Mouse (Mus musculus) CH12.LX (cell line): Measurements from ENCODE around the gene Znrd1. TPM values are rescaled to one million over a fixed set of nuclear protein-coding genes. Genes with fewer than 3 reads are reported as not detected.
"Not testable (repeated sequence)": the region's sequence is repeated elsewhere in the genome, so short reads cannot be mapped to it uniquely, and the experiment has no call there.

Experiments
- DNase-seq: peaks from one replicate; pipeline ENCODE4 v3.0.0-alpha.2; 2013; ENCODE audit errors: extremely low read depth
- H3K27ac ChIP-seq: 2 replicates; pipeline ENCODE4 v1.5.1; 2012; ENCODE audit warnings: low read depth, mild to moderate bottlenecking, control low read depth, moderate library complexity; ENCODE audit not compliant: insufficient read depth
- H3K27me3 ChIP-seq: replicated peaks from 2 replicates; pipeline ENCODE3; 2012; ENCODE audit warnings: inconsistent platforms
- H3K36me3 ChIP-seq, 2 experiments: replicated peaks in 1 of 2; 2 replicates each; pipeline versions ENCODE3 to v1.6.1; 2012; ENCODE audit warnings: inconsistent platforms in 1 of 2, low read length in 1 of 2, mild to moderate bottlenecking in 1 of 2, mixed read lengths in 1 of 2, moderate library complexity in 1 of 2; ENCODE audit not compliant: control insufficient read depth in 1 of 2, insufficient read depth in 1 of 2
- H3K4me1 ChIP-seq, 2 experiments: 2 replicates each; pipeline ENCODE4 v1.6.1; 2012; ENCODE audit warnings: inconsistent platforms in 1 of 2, moderate library complexity in 1 of 2; ENCODE audit not compliant: insufficient read depth in 2 of 2, control insufficient read depth in 1 of 2
- H3K4me2 ChIP-seq: 2 replicates; pipeline ENCODE4 v1.6.1; 2012; ENCODE audit warnings: low read depth, mild to moderate bottlenecking, control low read depth; ENCODE audit not compliant: poor library complexity, insufficient read depth, severe bottlenecking
- H3K4me3 ChIP-seq, 3 experiments: fragments of 150-350 bp in 1 of 3; sonication (generic) in 1 of 3; replicated peaks in 1 of 3; 2 replicates each; pipeline versions ENCODE3 to v1.5.1; 2011 to 2012; ENCODE audit warnings: low read depth in 2 of 3, low read length in 2 of 3, mild to moderate bottlenecking in 2 of 3, moderate library complexity in 2 of 3, control low read depth in 1 of 3, improper control_type of control experiment in 1 of 3, inconsistent platforms in 1 of 3, mixed read lengths in 1 of 3; ENCODE audit not compliant: poor library complexity in 1 of 3
- H3K79me2 ChIP-seq: replicated peaks from 2 replicates; pipeline ENCODE4 v1.6.1; 2012; ENCODE audit warnings: mild to moderate bottlenecking, moderate library complexity; ENCODE audit not compliant: control insufficient read depth, poor library complexity, insufficient read depth, severe bottlenecking; ENCODE audit errors: extremely low read depth
- H3K9ac ChIP-seq: 2 replicates; pipeline ENCODE4 v1.6.1; 2012; ENCODE audit warnings: low read depth, mild to moderate bottlenecking, control low read depth, moderate library complexity; ENCODE audit not compliant: insufficient read depth
- H3K9me3 ChIP-seq: replicated peaks from 2 replicates; pipeline ENCODE3; 2012; ENCODE audit warnings: low read length, inconsistent platforms, mixed read lengths
- BHLHE40 ChIP-seq: IDR thresholded peaks from 2 replicates; pipeline ENCODE4 v1.6.1; 2011; ENCODE audit warnings: mild to moderate bottlenecking, low read depth, low read length, improper control_type of control experiment
- CHD1 ChIP-seq: IDR thresholded peaks from 2 replicates; pipeline ENCODE4 v1.6.1; 2012; ENCODE audit warnings: low read depth, low read length, improper control_type of control experiment, inconsistent platforms
- CTCF ChIP-seq, 2 experiments: IDR thresholded peaks in 1 of 2; conservative IDR thresholded peaks in 1 of 2; 2 replicates each; pipeline ENCODE4 v1.5.1; 2011 to 2012; ENCODE audit warnings: low read depth in 2 of 2, low read length in 2 of 2, improper control_type of control experiment in 1 of 2, inconsistent platforms in 1 of 2, mild to moderate bottlenecking in 1 of 2, moderate library complexity in 1 of 2
- ELF1 ChIP-seq: IDR thresholded peaks from 2 replicates; pipeline ENCODE4 v1.6.1; 2014; ENCODE audit warnings: low read depth, mild to moderate bottlenecking, inconsistent platforms, low read length, improper control_type of control experiment
- EP300 ChIP-seq: IDR thresholded peaks from 2 replicates; pipeline ENCODE4 v1.6.1; 2011; ENCODE audit warnings: low read length, improper control_type of control experiment
- GABPA ChIP-seq: IDR thresholded peaks from 2 replicates; pipeline ENCODE4 v1.6.1; 2012; ENCODE audit warnings: low read depth, low read length, improper control_type of control experiment, inconsistent platforms; ENCODE audit not compliant: insufficient replicate concordance
- IRF4 ChIP-seq: IDR thresholded peaks from 2 replicates; pipeline ENCODE4 v1.6.1; 2014; ENCODE audit warnings: low read depth, mild to moderate bottlenecking, inconsistent platforms, low read length, improper control_type of control experiment
- JUN ChIP-seq: IDR thresholded peaks from 2 replicates; pipeline ENCODE4 v1.6.1; 2011; ENCODE audit warnings: low read depth, mild to moderate bottlenecking, low read length, improper control_type of control experiment, moderate library complexity; ENCODE audit not compliant: insufficient read depth
- MEF2A ChIP-seq: IDR thresholded peaks from 2 replicates; pipeline ENCODE4 v1.6.1; 2014; ENCODE audit warnings: low read depth, mild to moderate bottlenecking, inconsistent platforms, low read length, improper control_type of control experiment, borderline replicate concordance
- MXI1 ChIP-seq: IDR thresholded peaks from 2 replicates; pipeline ENCODE4 v1.6.1; 2011; ENCODE audit warnings: mild to moderate bottlenecking, low read depth, low read length, improper control_type of control experiment
- POLR2A ChIP-seq: IDR thresholded peaks from 2 replicates; pipeline ENCODE4 v1.6.1; 2011; ENCODE audit warnings: low read depth, mild to moderate bottlenecking, improper control_type of control experiment, low read length
- SIN3A ChIP-seq: IDR thresholded peaks from 2 replicates; pipeline ENCODE4 v1.6.1; 2012; ENCODE audit warnings: low read length, improper control_type of control experiment, inconsistent platforms
- USF2 ChIP-seq: conservative IDR thresholded peaks from 2 replicates; pipeline ENCODE4 v1.6.1; 2011; ENCODE audit warnings: low read depth, low read length, improper control_type of control experiment
- ZMIZ1 ChIP-seq: IDR thresholded peaks from 2 replicates; pipeline ENCODE4 v1.6.1; 2012; ENCODE audit warnings: low read depth, mild to moderate bottlenecking, inconsistent platforms, low read length, improper control_type of control experiment
- ZNF384 ChIP-seq: IDR thresholded peaks from 2 replicates; pipeline ENCODE4 v1.6.1; 2012; ENCODE audit warnings: low read depth, low read length, improper control_type of control experiment, inconsistent platforms
- dilution Hi-C: fragments of 300-500 bp; cut with MboI; formaldehyde crosslinking; loops from 2 replicates; pipeline ENCODE4 v1.14.3; 2020; ENCODE audit warnings: low sequenced_read_pairs; ENCODE audit not compliant: extremely low pct_unique_long_range_greater_than_20kb, extremely low pct_ligation_motif_present
- in situ Hi-C: fragments of 300-500 bp; cut with MboI; formaldehyde crosslinking; loops from 3 replicates; pipeline ENCODE4 v1.14.3; 2019; ENCODE audit warnings: low sequenced_read_pairs, low pct_ligation_motif_present, low pct_unique_long_range_greater_than_20kb, mixed read lengths
- polyA plus RNA-seq: library from polyadenylated mRNA; unstranded; fragments of >175 nt; gene quantifications from 2 replicates; pipeline ENCODE4 v1.2.1, GENCODE M21; 2012; ENCODE audit warnings: low read depth; ENCODE audit not compliant: insufficient read length
- total RNA-seq, 2 experiments: library from RNA; depleted of rRNA; stranded (reverse); fragments of 300-350 nt in 1 of 2; fragments of >200 nt in 1 of 2; gene quantifications; 2 replicates each; pipeline ENCODE4 v1.2.3; 2012 to 2014

Gene Znrd1
- total and polyA plus RNA-seq, 3 experiments = 66.8 to 98.1 (median 66.9) TPM

- 0 out of 2 replicates have a peak, but pooled peaks have one; percentile 22 for TF ChIP-seq EP300
- TF ChIP-seq POLR2A = no peak
- no peak for TF ChIP-seq SIN3A
- TF ChIP-seq MXI1 = no peak
- no peak for TF ChIP-seq ZMIZ1
- peak; percentile 30; the same call in 1 of the 2 replicates for TF ChIP-seq MEF2A
- peak; percentile 80 for TF ChIP-seq BHLHE40
- TF ChIP-seq USF2 = no peak
- 0 out of 2 replicates have a peak, but pooled peaks have one; percentile 14 for TF ChIP-seq ELF1
- TF ChIP-seq CHD1 = no peak
- no peak for TF ChIP-seq GABPA
- no peak for TF ChIP-seq IRF4
- TF ChIP-seq JUN = no peak
- dilution Hi-C loops = no loop called here
- H3K36me3 ChIP-seq = peaks cover 0 to 4% of the 10 kb centered on the region in 2 experiments
- H3K4me3 ChIP-seq = peak overlapping the region in 1 of 3 experiments; percentile 8
- peaks cover 3 to 43% of the 10 kb centered on the region in 2 experiments; a peak in 2 of 4 replicates for H3K4me1 ChIP-seq
- H3K27me3 ChIP-seq = no peaks in the 10 kb centered on the region
- H3K27ac ChIP-seq = no peak overlapping the region
- H3K4me2 ChIP-seq = peak overlapping the region; percentile 32; the same call in 1 of the 2 replicates
- H3K9ac ChIP-seq = peak overlapping the region; percentile 23; the same call in 1 of the 2 replicates
- H3K9me3 ChIP-seq = no peaks in the 10 kb centered on the region
- no peak for DNase-seq
- in situ Hi-C loops = loop anchor here (10.0 kb wide), 1 partner anchor 78 kb away; no protein-coding TSS in a partner anchor
- no peaks in the 10 kb centered on the region for H3K79me2 ChIP-seq
Observed at GRCm38 (mm10) chr17:36992336-36993104, 34.2 kb upstream of the Znrd1 start.

- peak in 1 of 2 experiments; percentile 13; a peak in 1 of 4 replicates for TF ChIP-seq CTCF (conservative IDR thresholded peaks at IDR 0.05 in 1 of 2, IDR thresholded peaks at IDR 0.05 in 1 of 2; ENCODE audit: low read depth in 2 of 2, low read length in 2 of 2)
- 0 out of 2 replicates have a peak, but pooled peaks have one; percentile 3 for TF ChIP-seq ZNF384
- dilution Hi-C loops, H3K36me3 ChIP-seq, H3K79me2 ChIP-seq, H3K9ac ChIP-seq, H3K4me3 ChIP-seq, H3K9me3 ChIP-seq, H3K4me2 ChIP-seq, DNase-seq, H3K27me3 ChIP-seq, H3K27ac ChIP-seq: not testable (repeated sequence)
- in situ Hi-C loops = loop anchor here (10.0 kb wide), 1 partner anchor 76 kb away; no protein-coding TSS in a partner anchor
- peaks cover 3 to 38% of the 10 kb centered on the region in 2 experiments; a peak in 2 of 4 replicates for H3K4me1 ChIP-seq
Observed at GRCm38 (mm10) chr17:36990630-36991029, 32.3 kb upstream of the Znrd1 start.
